Mouse (Mus musculus) midbrain, embryonic 10.5 days (tissue): ENCODE data around the gene Stat5a. TPM values are rescaled to one million over a fixed set of nuclear protein-coding genes. Genes with fewer than 3 reads are reported as not detected.
A peak's percentile ranks its signal among the peaks of the same experiment; 100 is the strongest.

ENCODE experiments used
- DNase-seq: peaks from one replicate; pipeline ENCODE4 v3.0.0-alpha.2; 2017; ENCODE audit warnings: low spot score
- H3K27ac ChIP-seq: fragments of 300-500 bp; sonication (generic); replicated peaks from 2 replicates; pipeline ENCODE4 v1.5.1; 2016; ENCODE audit warnings: mild to moderate bottlenecking
- H3K27me3 ChIP-seq: fragments of 300-500 bp; sonication (generic); 2 replicates; pipeline ENCODE4 v1.6.1; 2016; ENCODE audit warnings: low read depth, mild to moderate bottlenecking; ENCODE audit not compliant: poor library complexity, severe bottlenecking
- H3K36me3 ChIP-seq: fragments of 300-500 bp; sonication (generic); 2 replicates; pipeline ENCODE4 v1.6.1; 2016; ENCODE audit warnings: mild to moderate bottlenecking, moderate library complexity
- H3K4me1 ChIP-seq: fragments of 300-500 bp; sonication (generic); 2 replicates; pipeline ENCODE4 v1.6.1; 2016
- H3K4me3 ChIP-seq: fragments of 300-500 bp; sonication (generic); 2 replicates; pipeline ENCODE4 v1.5.1; 2016; ENCODE audit warnings: mild to moderate bottlenecking, moderate library complexity
- H3K9me3 ChIP-seq: fragments of 300-500 bp; sonication (generic); replicated peaks from 2 replicates; pipeline ENCODE4 v1.6.1; 2016; ENCODE audit warnings: mild to moderate bottlenecking
- WGBS: fragments of 180-500 bp; shearing (Covaris S2); methylation state at CpG from one replicate; pipeline ENCODE4 v1.1.7; 2016; 5-methylcytosine and 5-hydroxymethylcytosine counted together
- polyA plus RNA-seq: library from polyadenylated mRNA; unstranded; fragments of >200 nt; fragmentation: Nextera tagmentation; extraction: Ambion mirVana; gene quantifications from 2 replicates; pipeline ENCODE4 v1.2.1, GENCODE M21; 2016

The Stat5a gene
- polyA plus RNA-seq, 1 experiment from 2014 or later: 1.7 TPM

- no peaks in the 10 kb centered on the region for H3K36me3 ChIP-seq
- no peaks in the 10 kb centered on the region for H3K4me1 ChIP-seq
- no peak overlapping the region for H3K4me3 ChIP-seq
- H3K27ac ChIP-seq: no peak overlapping the region
- no peaks in the 10 kb centered on the region for H3K27me3 ChIP-seq
- H3K9me3 ChIP-seq: no peaks in the 10 kb centered on the region
- WGBS: 84% methylated on average over 15 of the region's 15 CpGs
- DNase-seq: no peak
Observed at GRCm38 (mm10) chr11:100879321-100880078, 20.3 kb downstream of the Stat5a start.

GRCm38 (mm10) chr11:100883640-100884039, 24.5 kb downstream of the Stat5a start:
- WGBS: 91% methylated on average over 10 of the region's 10 CpGs
- no peaks in the 10 kb centered on the region for H3K27me3 ChIP-seq
- no peaks in the 10 kb centered on the region for H3K9me3 ChIP-seq
- no peak overlapping the region for H3K4me3 ChIP-seq
- no peak overlapping the region for H3K27ac ChIP-seq
- no peak for DNase-seq
- H3K4me1 ChIP-seq: peaks cover 9% of the 10 kb centered on the region
- 0 out of 2 replicates have a peak, but pooled peaks cover 3% of the 10 kb centered on the region for H3K36me3 ChIP-seq

- no peak overlapping the region for H3K4me3 ChIP-seq
- DNase-seq: no peak
- no peaks in the 10 kb centered on the region for H3K9me3 ChIP-seq
- peaks cover 12% of the 10 kb centered on the region for H3K4me1 ChIP-seq
- H3K36me3 ChIP-seq: 0 out of 2 replicates have a peak, but pooled peaks cover 3% of the 10 kb centered on the region
- peak overlapping the region; percentile 49; the same call in 1 of the 2 replicates for H3K27ac ChIP-seq
- no peaks in the 10 kb centered on the region for H3K27me3 ChIP-seq
Observed at GRCm38 (mm10) chr11:100885472-100885871, 26.3 kb downstream of the Stat5a start.

GRCm38 (mm10) chr11:100886188-100886740, 27.1 kb downstream of the Stat5a start:
- H3K4me1 ChIP-seq: peaks cover 14% of the 10 kb centered on the region
- H3K9me3 ChIP-seq: no peaks in the 10 kb centered on the region
- no peaks in the 10 kb centered on the region for H3K27me3 ChIP-seq
- no peak for DNase-seq
- H3K27ac ChIP-seq: peak overlapping the region; percentile 14
- WGBS: 62% methylated on average over 8 of the region's 8 CpGs
- 0 out of 2 replicates have a peak, but pooled peaks cover 3% of the 10 kb centered on the region for H3K36me3 ChIP-seq
- no peak overlapping the region for H3K4me3 ChIP-seq

GRCm38 (mm10) chr11:100887236-100887635, 28.1 kb downstream of the Stat5a start:
- peak overlapping the region; percentile 38; the same call in 1 of the 2 replicates for H3K27ac ChIP-seq
- 0 out of 2 replicates have a peak, but pooled peaks cover 3% of the 10 kb centered on the region for H3K36me3 ChIP-seq
- no peaks in the 10 kb centered on the region for H3K9me3 ChIP-seq
- DNase-seq: no peak
- no peak overlapping the region for H3K4me3 ChIP-seq
- peaks cover 14% of the 10 kb centered on the region for H3K4me1 ChIP-seq
- 92% methylated on average over 4 of the region's 4 CpGs for WGBS
- no peaks in the 10 kb centered on the region for H3K27me3 ChIP-seq

GRCm38 (mm10) chr11:100887764-100888163, 28.6 kb downstream of the Stat5a start:
- Histone ChIP-seq H3K36me3 (0 out of 2 replicates have a peak, but pooled peaks cover 3% of the 10 kb centered on the region), H3K4me3 (no peak overlapping the region), H3K27ac (no peak overlapping the region), H3K27me3 (no peaks in the 10 kb centered on the region), H3K9me3 (no peaks in the 10 kb centered on the region), H3K4me1 (peaks cover 14% of the 10 kb centered on the region)
- DNase-seq: no peak
- WGBS: 89% methylated on average over 3 of the region's 3 CpGs

GRCm38 (mm10) chr11:100888348-100888820, 29.2 kb downstream of the Stat5a start:
- Histone ChIP-seq H3K27me3 (no peaks in the 10 kb centered on the region), H3K9me3 (no peaks in the 10 kb centered on the region), H3K4me1 (peaks cover 14% of the 10 kb centered on the region), H3K36me3 (0 out of 2 replicates have a peak, but pooled peaks cover 3% of the 10 kb centered on the region), H3K27ac (no peak overlapping the region), H3K4me3 (no peak overlapping the region)
- DNase-seq: no peak
- WGBS: 77% methylated on average over 10 of the region's 10 CpGs

- Histone ChIP-seq H3K36me3 (0 out of 2 replicates have a peak, but pooled peaks cover 3% of the 10 kb centered on the region), H3K4me3 (no peak overlapping the region), H3K27ac (no peak overlapping the region), H3K9me3 (no peaks in the 10 kb centered on the region), H3K4me1 (peaks cover 20% of the 10 kb centered on the region), H3K27me3 (no peaks in the 10 kb centered on the region)
- DNase-seq: no peak
- WGBS: 90% methylated on average over 6 of the region's 6 CpGs
Observed at GRCm38 (mm10) chr11:100890481-100890880, 31.3 kb downstream of the Stat5a start.

GRCm38 (mm10) chr11:100891256-100892123, 32.3 kb downstream of the Stat5a start:
- H3K27ac ChIP-seq: peak overlapping the region; percentile 58
- no peak for DNase-seq
- H3K36me3 ChIP-seq: 0 out of 2 replicates have a peak, but pooled peaks cover 3% of the 10 kb centered on the region
- H3K27me3 ChIP-seq: no peaks in the 10 kb centered on the region
- WGBS: 74% methylated on average over 15 of the region's 15 CpGs
- no peaks in the 10 kb centered on the region for H3K9me3 ChIP-seq
- peaks cover 14% of the 10 kb centered on the region for H3K4me1 ChIP-seq
- no peak overlapping the region for H3K4me3 ChIP-seq

- 0 out of 2 replicates have a peak, but pooled peaks cover under 1% of the 10 kb centered on the region for H3K36me3 ChIP-seq
- H3K4me3 ChIP-seq: no peak overlapping the region
- H3K4me1 ChIP-seq: peaks cover 10% of the 10 kb centered on the region; the same call in 1 of the 2 replicates
- no peaks in the 10 kb centered on the region for H3K27me3 ChIP-seq
- no peak overlapping the region for H3K27ac ChIP-seq
- no peak for DNase-seq
- WGBS: 81% methylated on average over 5 of the region's 5 CpGs
- H3K9me3 ChIP-seq: no peaks in the 10 kb centered on the region
Observed at GRCm38 (mm10) chr11:100892435-100892834, 33.3 kb downstream of the Stat5a start.

GRCm38 (mm10) chr11:100893482-100893881, 34.3 kb downstream of the Stat5a start:
- 11% methylated on average over 9 of the region's 9 CpGs for WGBS
- DNase-seq: peak; percentile 85
- Histone ChIP-seq H3K9me3 (no peaks in the 10 kb centered on the region), H3K36me3 (no peaks in the 10 kb centered on the region), H3K4me3 (peak overlapping the region; percentile 12; the same call in 1 of the 2 replicates), H3K27me3 (no peaks in the 10 kb centered on the region), H3K27ac (no peak overlapping the region), H3K4me1 (peaks cover 16% of the 10 kb centered on the region)

GRCm38 (mm10) chr11:100894146-100894918, 35.2 kb downstream of the Stat5a start:
- Histone ChIP-seq H3K36me3 (no peaks in the 10 kb centered on the region), H3K27ac (no peak overlapping the region), H3K4me1 (peaks cover 23% of the 10 kb centered on the region), H3K9me3 (no peaks in the 10 kb centered on the region), H3K4me3 (no peak overlapping the region), H3K27me3 (no peaks in the 10 kb centered on the region)
- 81% methylated on average over 9 of the region's 9 CpGs for WGBS
- DNase-seq: no peak
